Mouse (Mus musculus) urinary bladder, postnatal 0 days (tissue): ENCODE results near the gene Edf1. TPM values are rescaled to one million over a fixed set of nuclear protein-coding genes. Genes with fewer than 3 reads are reported as not detected.

ENCODE experiments used
- polyA plus RNA-seq: library from polyadenylated mRNA; unstranded; fragments of >200 nt; fragmentation: Nextera tagmentation; extraction: Ambion mirVana; gene quantifications from 2 replicates; pipeline ENCODE4 v1.2.1, GENCODE M21; 2015

Edf1 gene
- 285 and 297 TPM in 2 replicates for polyA plus RNA-seq

DNA sequence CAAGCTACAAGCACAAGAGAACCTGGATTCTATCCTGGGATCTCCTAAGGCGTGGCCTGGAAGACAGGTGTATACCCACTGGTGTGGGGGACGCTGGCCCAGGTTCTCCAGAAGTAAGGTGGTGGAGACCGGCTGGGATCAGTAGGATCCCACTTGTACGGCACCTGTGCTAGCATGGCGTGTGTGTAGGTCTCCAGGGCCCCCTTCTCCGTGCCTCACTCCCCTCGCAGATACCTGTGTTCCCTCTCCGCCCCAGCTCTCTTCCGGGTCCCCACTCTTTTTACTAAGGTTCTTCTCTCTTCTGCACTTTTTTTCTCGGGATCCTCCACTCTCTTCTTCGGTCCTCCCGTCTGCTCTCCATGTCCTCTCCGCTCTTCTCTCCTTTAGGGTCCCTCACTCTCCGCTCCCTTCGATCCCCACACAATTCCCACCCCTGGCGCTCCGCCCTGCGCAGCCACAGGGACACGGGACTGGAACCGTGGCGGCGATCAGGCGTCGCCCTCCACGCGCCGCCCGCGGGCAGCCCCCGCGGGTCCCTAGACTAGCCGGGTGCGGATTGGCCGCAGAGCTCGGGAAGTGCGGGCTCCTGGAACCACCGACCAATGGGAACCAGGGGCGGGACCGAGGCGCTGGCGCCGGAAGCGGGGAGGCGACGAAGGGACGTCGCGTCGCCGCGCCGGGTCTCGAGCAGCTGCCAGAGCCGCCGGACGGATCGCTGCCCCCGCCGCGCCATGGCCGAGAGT, at the start of gene Edf1:
TSS of gene Edf1 (plus strand) at position 627 of the 743 bp plus-strand sequence.

DNA sequence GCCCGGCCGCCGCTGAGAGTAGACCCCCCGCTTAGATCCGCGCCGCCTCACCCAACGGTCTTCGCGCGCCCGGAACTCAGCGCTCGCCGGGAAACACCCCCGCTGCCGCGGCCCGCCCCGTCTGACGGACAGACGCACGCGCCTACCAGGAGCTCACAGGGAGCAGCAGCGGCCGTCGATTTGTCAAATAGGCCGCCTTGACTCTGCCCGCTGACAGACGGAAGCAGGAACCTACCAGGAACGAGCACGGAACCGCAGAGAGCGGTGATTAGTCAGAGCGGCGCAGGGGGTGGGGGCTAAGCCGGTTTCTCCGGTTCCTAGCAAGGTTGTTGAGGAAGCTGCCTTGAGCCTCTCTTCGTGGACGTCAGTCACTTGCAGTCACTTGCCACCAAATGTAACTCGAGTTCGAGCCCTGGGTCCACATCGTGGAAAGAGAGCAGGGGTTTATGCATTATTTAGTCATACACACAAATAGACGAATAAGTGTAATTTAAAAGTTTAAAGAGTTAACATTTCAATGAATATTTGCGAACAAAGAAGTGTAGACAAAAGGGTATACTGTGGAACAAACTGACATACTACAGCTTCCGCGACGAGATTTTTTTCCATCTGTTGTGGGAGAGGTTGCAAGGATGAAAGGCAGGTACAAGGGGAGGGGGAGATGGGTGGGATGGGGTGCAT, 10.7 kb upstream of the Edf1 start, which contains the start of gene Traf2:
TSS of gene Traf2 (minus strand) at position 130 of the 681 bp plus-strand sequence.

DNA sequence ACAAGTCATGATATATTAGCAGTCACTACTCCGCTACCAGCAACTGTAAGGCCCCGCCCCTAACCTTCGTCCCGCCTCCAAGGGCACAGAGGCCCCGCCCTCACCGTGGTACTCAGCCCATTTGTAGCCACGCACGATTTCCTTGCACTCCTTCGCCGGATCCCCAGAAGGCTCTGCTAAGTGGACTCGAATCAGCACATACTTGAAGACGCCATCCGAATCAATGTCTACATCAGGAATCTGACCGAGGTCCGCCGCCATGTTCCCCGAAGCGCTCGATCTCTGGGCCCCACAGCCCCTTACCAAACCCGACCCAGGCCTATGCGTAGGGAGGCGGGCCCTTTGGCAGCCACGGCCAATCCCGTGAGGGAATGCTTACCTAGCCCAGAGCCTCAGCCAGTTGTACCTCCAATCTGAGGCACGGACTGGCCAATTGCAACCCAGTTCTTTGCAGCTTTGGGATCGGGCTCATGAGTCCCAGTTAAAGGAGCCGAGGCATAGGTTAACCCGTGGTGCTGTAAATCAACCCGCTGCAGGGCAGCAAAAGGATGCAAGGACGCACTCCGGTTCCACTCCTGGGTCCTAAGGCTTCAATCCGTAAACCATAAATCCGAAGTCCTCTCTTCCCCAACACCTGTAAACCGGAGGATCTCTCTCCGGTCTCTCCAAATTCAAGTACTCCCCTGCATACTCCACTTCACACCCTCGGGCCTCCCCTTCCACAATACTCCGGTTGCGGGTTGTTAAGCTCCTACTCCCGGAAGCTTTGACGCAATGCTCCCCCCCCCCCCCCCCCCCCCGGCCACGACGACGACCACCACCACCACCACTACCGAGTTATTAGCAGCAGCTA, 17.2 kb downstream of the Edf1 start, which contains the start of the genes Mamdc4 and Phpt1:
TSS of gene Mamdc4 (minus strand) at position 267 of the 853 bp plus-strand sequence.
TSS of gene Phpt1 (minus strand) at position 646 of the 853 bp plus-strand sequence.

DNA sequence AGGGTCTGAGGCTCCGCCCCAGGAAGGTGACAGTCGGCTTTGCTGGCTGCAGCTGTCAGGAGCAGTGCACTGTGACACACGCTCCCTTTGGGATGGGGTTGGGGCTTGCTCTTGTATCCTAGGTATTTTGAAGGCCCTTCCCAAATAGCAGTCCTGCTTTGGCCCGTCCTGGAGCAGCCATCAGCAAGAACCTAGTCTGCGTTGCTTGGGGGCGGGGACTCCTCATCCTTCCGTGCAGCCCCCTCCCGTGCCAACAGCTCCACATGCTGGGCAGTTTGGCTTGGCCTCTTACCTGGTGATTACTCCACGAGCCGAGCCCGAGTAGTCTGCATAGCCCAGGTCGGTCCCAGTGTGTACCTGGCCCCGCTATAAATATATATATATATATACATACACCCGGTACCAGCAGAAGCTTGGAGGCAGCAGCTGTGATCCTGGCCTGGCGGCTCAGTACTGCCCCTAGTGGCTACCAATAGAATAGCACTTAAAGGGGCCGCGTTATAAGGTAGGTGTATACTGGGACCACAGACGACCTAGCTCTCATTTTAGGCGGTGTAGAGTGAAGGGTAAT, 23.7 kb downstream of the Edf1 start, which contains the start of gene Ajm1:
TSS of gene Ajm1 (minus strand) at position 464 of the 571 bp plus-strand sequence.

DNA sequence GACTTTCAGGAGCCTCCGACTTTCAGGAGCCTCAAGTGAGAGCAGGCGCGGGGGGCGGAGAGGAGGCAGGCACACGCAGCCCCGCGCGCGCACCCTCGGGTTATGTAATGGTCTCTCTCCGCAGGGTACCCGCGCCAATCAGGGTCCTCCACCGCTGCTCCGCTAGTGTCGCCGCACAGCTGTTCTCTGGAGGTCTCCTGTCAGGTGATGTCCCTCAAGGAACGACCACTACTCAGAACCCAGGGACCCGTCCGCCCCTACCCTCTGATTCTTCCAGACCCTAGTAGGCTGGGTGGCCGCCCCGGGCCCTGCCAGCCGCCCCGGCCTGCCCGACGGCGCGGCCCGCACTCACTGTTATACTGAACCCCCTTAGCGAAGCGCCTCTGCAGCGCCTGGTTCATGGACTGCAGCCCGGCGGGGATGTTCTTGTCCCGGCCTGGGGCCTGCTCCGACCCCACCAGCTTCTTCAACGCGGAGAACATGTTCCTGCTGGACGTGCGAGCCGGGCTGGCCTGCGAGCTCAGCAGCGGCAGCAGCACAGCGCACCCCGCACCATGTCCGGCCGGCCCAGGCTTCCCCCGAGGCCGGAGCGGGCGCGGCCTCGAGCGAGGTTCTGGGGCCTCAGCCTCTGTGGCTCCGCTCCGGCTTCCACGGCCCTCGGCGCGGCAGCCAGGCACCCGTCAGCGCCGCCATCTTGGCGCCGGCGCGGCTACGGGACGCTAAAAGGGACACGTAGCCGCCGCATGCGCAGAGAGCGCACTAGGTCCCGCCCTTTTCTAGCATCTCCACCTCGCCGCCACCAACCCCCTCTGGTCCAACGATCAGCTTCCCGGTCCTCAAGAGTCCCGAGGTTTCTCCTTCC, 50.3 kb downstream of the Edf1 start, which contains the start of gene Rabl6:
TSS of gene Rabl6 (minus strand) at position 761 of the 862 bp plus-strand sequence.

Other genes starting within 250 kb of the Edf1 start
- 2.3 and 3.2 TPM in 2 replicates for gene Grin1, start 238.7 kb upstream of the Edf1 start, polyA plus RNA-seq
- gene Man1b1, start 225.5 kb upstream of the Edf1 start, polyA plus RNA-seq: 32.5 and 37.0 TPM in 2 replicates
- gene Dpp7, start 201.5 kb upstream of the Edf1 start, polyA plus RNA-seq: 13.1 and 14.8 TPM in 2 replicates
- gene Uap1l1, start 192.2 kb upstream of the Edf1 start, polyA plus RNA-seq: 34.1 and 37.0 TPM in 2 replicates
- 5.6 and 5.9 TPM in 2 replicates for gene Sapcd2, start 185.5 kb upstream of the Edf1 start, polyA plus RNA-seq
- gene Entpd2, start 162.0 kb upstream of the Edf1 start, polyA plus RNA-seq: 38.2 and 39.1 TPM in 2 replicates
- gene Npdc1, start 158.5 kb upstream of the Edf1 start, polyA plus RNA-seq: 58.9 and 59.9 TPM in 2 replicates
- gene Fut7, start 134.6 kb upstream of the Edf1 start, polyA plus RNA-seq: 0.08 TPM in 1 of 2 replicates, not detected in the other
- gene Abca2, start 129.1 kb upstream of the Edf1 start, polyA plus RNA-seq: 1.5 and 1.6 TPM in 2 replicates
- 10.4 and 12.0 TPM in 2 replicates for gene Clic3, start 101.0 kb upstream of the Edf1 start, polyA plus RNA-seq
- 34.9 and 35.2 TPM in 2 replicates for gene Paxx, start 96.8 kb upstream of the Edf1 start, polyA plus RNA-seq
- 0.47 and 0.68 TPM in 2 replicates for gene Ptgds, start 87.8 kb upstream of the Edf1 start, polyA plus RNA-seq
- gene Lcn12, start 63.9 kb upstream of the Edf1 start, polyA plus RNA-seq: not detected in 2 replicates
- 68.9 and 70.0 TPM in 2 replicates for gene Fbxw5, start 57.1 kb upstream of the Edf1 start, polyA plus RNA-seq
- gene C8g, start 56.1 kb upstream of the Edf1 start, polyA plus RNA-seq: 1.8 and 3.6 TPM in 2 replicates
- gene Traf2, start 10.9 kb upstream of the Edf1 start, polyA plus RNA-seq: 15.1 and 15.8 TPM in 2 replicates
- 0.19 and 1.1 TPM in 2 replicates for gene Mamdc4, start 17.0 kb downstream of the Edf1 start, polyA plus RNA-seq
- gene Phpt1, start 17.4 kb downstream of the Edf1 start, polyA plus RNA-seq: 78.4 and 95.7 TPM in 2 replicates
- 0.05 TPM in 1 of 2 replicates, not detected in the other for gene Ajm1, start 23.9 kb downstream of the Edf1 start, polyA plus RNA-seq
- 31.5 and 33.2 TPM in 2 replicates for gene Rabl6, start 50.7 kb downstream of the Edf1 start, polyA plus RNA-seq
- 0.23 and 0.37 TPM in 2 replicates for gene Ccdc183, start 59.8 kb downstream of the Edf1 start, polyA plus RNA-seq
- 61.4 and 62.3 TPM in 2 replicates for gene Tmem141, start 64.2 kb downstream of the Edf1 start, polyA plus RNA-seq
- gene Fcna, start 70.2 kb downstream of the Edf1 start, polyA plus RNA-seq: 55.5 and 333 TPM in 2 replicates
- 1.5 and 2.1 TPM in 2 replicates for gene Lcn8, start 95.3 kb downstream of the Edf1 start, polyA plus RNA-seq
- gene Lcn5, start 100.1 kb downstream of the Edf1 start, polyA plus RNA-seq: not detected in 2 replicates
- gene Lcn6, start 118.9 kb downstream of the Edf1 start, polyA plus RNA-seq: 0.34 and 0.50 TPM in 2 replicates
- gene Lcn10, start 124.9 kb downstream of the Edf1 start, polyA plus RNA-seq: 0.57 and 0.71 TPM in 2 replicates
- gene Obp2a, start 142.2 kb downstream of the Edf1 start, polyA plus RNA-seq: not detected in 2 replicates
- 61.4 and 71.3 TPM in 2 replicates for gene Bmyc, start 148.9 kb downstream of the Edf1 start, polyA plus RNA-seq
- gene Obp2b, start 179.2 kb downstream of the Edf1 start, polyA plus RNA-seq: not detected in 2 replicates
- not detected in 2 replicates for gene Lcn3, start 207.7 kb downstream of the Edf1 start, polyA plus RNA-seq
- gene Lcn11, start 219.2 kb downstream of the Edf1 start, polyA plus RNA-seq: not detected in 2 replicates
- gene Gm13539, start 224.4 kb downstream of the Edf1 start, polyA plus RNA-seq: not detected in 2 replicates